In the genomic region with DNA sequence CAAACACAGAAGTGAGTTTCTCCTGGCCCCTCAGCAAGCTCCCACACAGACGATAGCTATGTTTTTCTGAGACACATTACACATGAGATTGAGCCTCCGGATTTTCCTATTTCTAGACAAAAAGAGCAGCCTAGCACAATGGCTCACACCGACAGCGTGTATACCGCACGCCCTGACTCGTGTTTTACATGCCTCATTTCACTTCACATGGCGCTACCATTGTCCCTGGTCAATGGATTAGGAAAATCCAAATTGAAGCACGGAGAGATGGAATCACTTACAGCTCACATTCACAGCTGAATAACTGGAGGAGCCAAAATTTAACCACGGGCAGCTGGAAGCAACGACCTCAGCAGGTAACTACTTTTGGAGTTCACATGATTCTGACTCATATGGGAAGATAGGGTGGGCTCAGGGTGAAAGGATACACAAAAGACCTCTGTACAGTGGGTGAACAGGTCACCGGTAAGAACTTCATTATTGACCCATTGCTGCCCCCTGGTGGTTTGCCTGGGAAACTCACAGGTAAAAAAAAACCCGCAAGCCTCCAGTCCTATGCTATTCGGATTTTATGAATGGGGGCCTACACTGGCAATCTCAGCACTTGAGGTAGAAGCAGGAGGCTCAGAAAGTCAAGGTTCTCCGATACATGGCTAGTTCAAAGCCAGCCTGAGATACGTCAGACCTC, we compare ENCODE assay signal across 8 mouse cellular contexts. TPM values are rescaled to one million over a fixed set of nuclear protein-coding genes. Genes with fewer than 3 reads are reported as not detected.
DNase-seq lines count a peak whose midpoint lies in the region; ATAC-seq and TF ChIP-seq lines count a peak whose summit lies in the region.

No protein-coding gene starts in this region.

- no peak overlapping the region for H3K4me2 ChIP-seq in midbrain, embryonic 15.5 days

- H3K36me3 ChIP-seq in midbrain, embryonic 10.5 days = peaks cover 52% of the 10 kb centered on the region
- peaks cover 9% of the 10 kb centered on the region for H3K36me3 ChIP-seq in midbrain, embryonic 15.5 days (replicated peaks)

- peak; percentile 68 for DNase-seq in midbrain, embryonic 10.5 days (ENCODE audit: low spot score)
- DNase-seq in R1 (ENCODE audit: low read depth, low spot score) = peak; percentile 65
- peak; percentile 79 to 85 for DNase-seq in cerebellum, postnatal 25 days
- peak; percentile 48 to 50 for DNase-seq in gastrocnemius, postnatal 4 days (ENCODE audit: low spot score in 2 of 2)
- peak; percentile 38 to 60 for DNase-seq in left cerebral cortex, adult 2 months (ENCODE audit: extremely low spot score in 1 of 2, low spot score in 2 of 2)
- DNase-seq in naive thymus-derived CD4-positive, alpha-beta T cell, adult 2 months (ENCODE audit: low read depth) = peak; percentile 81
- DNase-seq in thymus, postnatal 25 days = peak; percentile 74

- WGBS in midbrain, embryonic 10.5 days = 52% methylated on average over 16 of the region's 16 CpGs
- WGBS in midbrain, embryonic 15.5 days = 30% methylated on average over 16 of the region's 16 CpGs

- H3K4me3 ChIP-seq in midbrain, embryonic 10.5 days = no peak overlapping the region
- H3K4me3 ChIP-seq in midbrain, embryonic 15.5 days = no peak overlapping the region
- H3K4me3 ChIP-seq in left cerebral cortex, adult 2 months = no peak overlapping the region

- no peak for ATAC-seq in midbrain, embryonic 15.5 days (replicated peaks)

- no peaks in the 10 kb centered on the region for H3K9me3 ChIP-seq in midbrain, embryonic 10.5 days (replicated peaks)
- no peaks in the 10 kb centered on the region for H3K9me3 ChIP-seq in midbrain, embryonic 15.5 days

- peaks cover 11% of the 10 kb centered on the region for H3K27me3 ChIP-seq in midbrain, embryonic 10.5 days (ENCODE audit: low read depth, poor library complexity, severe bottlenecking)
- H3K27me3 ChIP-seq in midbrain, embryonic 15.5 days (replicated peaks) = no peaks in the 10 kb centered on the region

- no peak overlapping the region for H3K9ac ChIP-seq in midbrain, embryonic 15.5 days

- intact Hi-C loops in left cerebral cortex, adult 2 months (cut with DNase I) = loop anchor here (1.0 to 10.0 kb wide), 3 partner anchors 101 to 290 kb away; no protein-coding TSS in a partner anchor

- peak overlapping the region; percentile 52; the same call in 1 of the 2 replicates for H3K27ac ChIP-seq in midbrain, embryonic 10.5 days (replicated peaks)
- H3K27ac ChIP-seq in midbrain, embryonic 15.5 days = no peak overlapping the region
- no peak overlapping the region for H3K27ac ChIP-seq in left cerebral cortex, adult 2 months

- H3K4me1 ChIP-seq in midbrain, embryonic 10.5 days = peaks cover 50% of the 10 kb centered on the region
- peaks cover 22% of the 10 kb centered on the region for H3K4me1 ChIP-seq in midbrain, embryonic 15.5 days

- TF ChIP-seq CTCF in left cerebral cortex, adult 2 months (IDR thresholded peaks at IDR 0.05) = peak; percentile 79

RNA-seq across cellular contexts. Expression of a gene that starts 17.8 kb away (rescaled TPM):
- 82.7 and 93.0 TPM in 2 replicates for polyA plus RNA-seq in midbrain, embryonic 10.5 days (2016; fragmentation: Nextera tagmentation; extraction: Ambion mirVana)
- 58.3 and 59.9 TPM in 2 replicates for polyA plus RNA-seq in midbrain, embryonic 15.5 days (2015; fragmentation: Nextera tagmentation; extraction: Ambion mirVana)
- total RNA-seq in gastrocnemius, postnatal 4 days (2021) = 10 to 100 TPM; 40.4 to 44.1 TPM
- total RNA-seq in left cerebral cortex, adult 2 months (2021) = 10 to 100 TPM; 25.6 to 26.4 TPM

RNA-seq across cellular contexts. Expression of a gene that starts 17.9 kb away (rescaled TPM):
- polyA plus RNA-seq in midbrain, embryonic 10.5 days (2016; fragmentation: Nextera tagmentation; extraction: Ambion mirVana) = 162 and 190 TPM in 2 replicates
- polyA plus RNA-seq in midbrain, embryonic 15.5 days (2015; fragmentation: Nextera tagmentation; extraction: Ambion mirVana) = 134 and 139 TPM in 2 replicates
- total RNA-seq in gastrocnemius, postnatal 4 days (2021) = 10 to 100 TPM; 43.8 to 46.5 TPM
- total RNA-seq in left cerebral cortex, adult 2 months (2021) = 10 to 100 TPM; 55.9 to 57.7 TPM

RNA-seq across cellular contexts. Expression of a gene that starts 56.5 kb away (rescaled TPM):
- 0.10 and 0.15 TPM in 2 replicates for polyA plus RNA-seq in midbrain, embryonic 10.5 days (2016; fragmentation: Nextera tagmentation; extraction: Ambion mirVana)
- 12.9 and 14.5 TPM in 2 replicates for polyA plus RNA-seq in midbrain, embryonic 15.5 days (2015; fragmentation: Nextera tagmentation; extraction: Ambion mirVana)
- not detected for total RNA-seq in gastrocnemius, postnatal 4 days (2021)
- total RNA-seq in left cerebral cortex, adult 2 months (2021) = 10 to 100 TPM; 11.7 to 21.3 TPM

Comparison
In these comparisons a context has a peak if more than half of its experiments do, and no peak if none do; other contexts are left out.
1. RNA of a gene that starts 56.5 kb away (total RNA-seq): 11.7 to 21.3 TPM in left cerebral cortex, adult 2 months; not detected in gastrocnemius, postnatal 4 days; every median in the first group is over 4 times any median in the second.
2. Peak in every context shown above with its lines, with median percentiles within 50 percentile points of each other: DNase-seq.